Mouse (Mus musculus) B cell, adult 2 months (primary cell): ENCODE measurements around the gene Iqce.
"Not testable (repeated sequence)": the region's sequence is repeated elsewhere in the genome, so short reads cannot be mapped to it uniquely, and the experiment has no call there.

Experiments used
- DNase-seq, 2 experiments: peaks; one replicate each; pipeline ENCODE4 v3.0.0; 2022

Iqce gene

GRCm38 (mm10) chr5:140704378-140705251 lies 2.4 kb upstream of the Iqce start, which contains the start of gene Brat1:
TSS of gene Brat1 (plus strand) at chr5:140705011.
- DNase-seq, result peak; percentile 100

GRCm38 (mm10) chr5:140703480-140704377 lies 1.6 kb upstream of the Iqce start:
- DNase-seq, result no peak

- peak; percentile 3 to 10 for DNase-seq
These were observed 519 bp upstream of the Iqce start for GRCm38 (mm10) chr5:140702618-140703175.

GRCm38 (mm10) chr5:140701661-140702060 lies 517 bp downstream of the Iqce start:
- no peak for DNase-seq

GRCm38 (mm10) chr5:140699776-140700175 lies 2.4 kb downstream of the Iqce start:
- no peak for DNase-seq

- no peak for DNase-seq
These were observed 6.2 kb downstream of the Iqce start for GRCm38 (mm10) chr5:140695987-140696386.

- DNase-seq, result no peak
These were observed 13.7 kb downstream of the Iqce start for GRCm38 (mm10) chr5:140688434-140688833.

- DNase-seq, result peak; percentile 72 to 74
These were observed 17.6 kb downstream of the Iqce start for GRCm38 (mm10) chr5:140684343-140685148.

GRCm38 (mm10) chr5:140682113-140682512 lies 20.1 kb downstream of the Iqce start:
- no peak for DNase-seq

- DNase-seq, result no peak
These were observed 21.2 kb downstream of the Iqce start for GRCm38 (mm10) chr5:140680950-140681349.

GRCm38 (mm10) chr5:140680051-140680450 lies 22.1 kb downstream of the Iqce start:
- no peak for DNase-seq

GRCm38 (mm10) chr5:140677137-140677536 lies 25.0 kb downstream of the Iqce start:
- DNase-seq, result peak; percentile 41 to 57

GRCm38 (mm10) chr5:140675640-140676039 lies 26.5 kb downstream of the Iqce start:
- DNase-seq, result no peak

GRCm38 (mm10) chr5:140675079-140675478 lies 27.1 kb downstream of the Iqce start:
- DNase-seq, result no peak

- DNase-seq, result peak; percentile 41 to 59
These were observed 28.1 kb downstream of the Iqce start for GRCm38 (mm10) chr5:140674036-140674435.

GRCm38 (mm10) chr5:140672603-140673002 lies 29.6 kb downstream of the Iqce start:
- DNase-seq, result not testable (repeated sequence)

GRCm38 (mm10) chr5:140672115-140672514 lies 30.1 kb downstream of the Iqce start:
- no peak for DNase-seq

GRCm38 (mm10) chr5:140663621-140664180 lies 38.5 kb downstream of the Iqce start:
- peak; percentile 85 to 88 for DNase-seq

- peak; percentile 60 to 61 for DNase-seq
These were observed 39.2 kb downstream of the Iqce start for GRCm38 (mm10) chr5:140662741-140663592.

- DNase-seq, result no peak
These were observed 40.1 kb downstream of the Iqce start for GRCm38 (mm10) chr5:140661875-140662643.
